Mouse (Mus musculus): ENCODE data around the gene Smarcc1. TPM values are rescaled to one million over a fixed set of nuclear protein-coding genes. Genes with fewer than 3 reads are reported as not detected.
A peak's percentile ranks its signal among the peaks of the same experiment; 100 is the strongest.
"Not testable (repeated sequence)": the region's sequence is repeated elsewhere in the genome, so short reads cannot be mapped to it uniquely, and the experiment has no call there.

Smarcc1 gene
- polyA plus RNA-seq (2012; rRNA removed), result 32.6 and 33.6 TPM in 2 replicates

- DNase-seq (ENCODE audit: extremely low spot score in 1 of 2, low spot score in 1 of 2), result peak; percentile 77 to 90
Measured at GRCm38 (mm10) chr9:110116977-110117778, at the start of gene Smarcc1. TSS of gene Smarcc1 (plus strand) at chr9:110117708.

DNA sequence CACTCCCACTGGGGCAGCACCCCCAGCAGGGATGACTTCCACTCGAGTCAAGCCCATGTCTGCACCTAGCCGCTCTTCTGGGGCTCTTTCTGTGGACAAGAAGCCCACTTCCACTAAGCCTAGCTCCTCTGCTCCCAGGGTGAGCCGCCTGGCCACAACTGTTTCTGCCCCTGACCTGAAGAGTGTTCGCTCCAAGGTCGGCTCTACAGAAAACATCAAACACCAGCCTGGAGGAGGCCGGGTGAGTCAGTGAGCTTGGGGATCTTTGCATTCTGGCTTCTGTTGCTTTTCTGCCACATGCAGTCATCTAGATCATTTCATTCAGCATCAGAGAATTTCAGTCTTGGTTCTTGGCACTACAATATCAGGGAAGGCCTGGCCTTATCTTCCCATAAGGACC, 48.8 kb upstream of the Smarcc1 start:
- DNase-seq (ENCODE audit: extremely low spot score in 1 of 2, low spot score in 1 of 2), result no peak

DNA sequence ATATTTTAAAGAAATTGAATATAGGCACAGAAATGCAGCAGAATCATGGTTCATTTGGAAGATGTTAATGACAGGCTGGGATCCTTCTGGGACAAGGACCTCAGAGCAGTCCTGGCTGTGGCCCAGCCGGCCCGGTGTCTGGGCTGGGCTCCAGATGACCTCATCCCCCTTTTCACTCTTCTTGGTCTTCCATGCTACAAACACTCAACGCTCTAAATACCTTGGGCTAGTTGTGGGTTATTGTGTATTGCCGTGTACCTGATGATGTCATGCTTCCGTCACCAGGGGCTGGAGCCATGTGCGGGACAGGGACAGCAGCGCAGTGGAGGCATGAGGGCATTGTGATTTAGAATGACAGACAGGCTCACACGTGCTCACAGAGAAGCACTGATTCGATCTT, 47.1 kb upstream of the Smarcc1 start:
- peak in 1 of 2 experiments; percentile 14 for DNase-seq (ENCODE audit: extremely low spot score in 1 of 2, low spot score in 1 of 2)

DNA sequence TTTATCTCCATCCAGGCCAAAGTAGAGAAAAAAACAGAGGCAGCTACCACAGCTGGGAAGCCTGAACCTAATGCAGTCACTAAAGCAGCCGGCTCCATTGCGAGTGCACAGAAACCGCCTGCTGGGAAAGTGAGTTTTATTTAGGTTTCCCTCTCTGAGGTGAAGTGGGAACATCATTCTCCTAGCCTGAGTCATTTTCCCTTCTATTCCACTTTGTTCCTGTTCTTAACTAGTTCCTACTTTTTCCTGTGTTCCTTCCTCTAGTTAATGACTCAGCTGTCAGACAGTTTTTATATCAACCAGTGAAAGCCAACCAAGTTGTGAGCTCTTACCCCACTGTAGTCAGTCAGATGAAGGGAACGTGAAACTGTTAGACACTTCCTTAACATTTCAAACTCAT, 46.5 kb upstream of the Smarcc1 start:
- no peak for DNase-seq (ENCODE audit: extremely low spot score in 1 of 2, low spot score in 1 of 2)

- DNase-seq (ENCODE audit: extremely low spot score in 1 of 2, low spot score in 1 of 2), result peak; percentile 67 to 93
Measured at GRCm38 (mm10) chr9:110071843-110072242, 45.7 kb upstream of the Smarcc1 start.

- DNase-seq (ENCODE audit: extremely low spot score in 1 of 2, low spot score in 1 of 2), result not testable (repeated sequence)
Measured at GRCm38 (mm10) chr9:110076468-110076867, 41.0 kb upstream of the Smarcc1 start.

- peak in 1 of 2 experiments; percentile 37 for DNase-seq (ENCODE audit: extremely low spot score in 1 of 2, low spot score in 1 of 2)
Measured at GRCm38 (mm10) chr9:110081066-110081465, 36.4 kb upstream of the Smarcc1 start.

GRCm38 (mm10) chr9:110084201-110084964, 33.1 kb upstream of the Smarcc1 start:
- DNase-seq (ENCODE audit: extremely low spot score in 1 of 2, low spot score in 1 of 2), result peak in 1 of 2 experiments; percentile 38

- DNase-seq (ENCODE audit: extremely low spot score in 1 of 2, low spot score in 1 of 2), result no peak
Measured at GRCm38 (mm10) chr9:110085693-110086092, 31.8 kb upstream of the Smarcc1 start.

DNA sequence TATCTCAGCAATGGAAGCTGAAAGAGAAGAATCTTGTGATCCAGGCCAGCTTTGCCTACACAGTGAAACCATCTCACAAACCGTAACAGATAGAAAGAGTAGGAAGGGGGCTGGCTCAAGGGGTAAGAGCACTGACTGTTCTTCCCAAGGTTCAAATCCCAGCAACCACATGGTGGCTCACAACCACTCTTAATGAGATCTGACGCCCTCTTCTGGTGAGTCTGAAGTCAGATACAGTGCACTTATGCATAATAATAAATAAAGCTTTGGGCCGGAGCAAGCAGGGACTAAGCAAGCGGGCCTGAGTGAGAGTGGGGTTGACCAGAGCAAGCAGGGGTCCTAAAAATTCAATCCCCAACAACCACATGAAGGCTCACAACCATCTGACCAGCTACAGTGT, 24.2 kb upstream of the Smarcc1 start:
- no peak for DNase-seq (ENCODE audit: extremely low spot score in 1 of 2, low spot score in 1 of 2)

GRCm38 (mm10) chr9:110094761-110095160, 22.7 kb upstream of the Smarcc1 start:
- no peak for DNase-seq (ENCODE audit: extremely low spot score in 1 of 2, low spot score in 1 of 2)

DNA sequence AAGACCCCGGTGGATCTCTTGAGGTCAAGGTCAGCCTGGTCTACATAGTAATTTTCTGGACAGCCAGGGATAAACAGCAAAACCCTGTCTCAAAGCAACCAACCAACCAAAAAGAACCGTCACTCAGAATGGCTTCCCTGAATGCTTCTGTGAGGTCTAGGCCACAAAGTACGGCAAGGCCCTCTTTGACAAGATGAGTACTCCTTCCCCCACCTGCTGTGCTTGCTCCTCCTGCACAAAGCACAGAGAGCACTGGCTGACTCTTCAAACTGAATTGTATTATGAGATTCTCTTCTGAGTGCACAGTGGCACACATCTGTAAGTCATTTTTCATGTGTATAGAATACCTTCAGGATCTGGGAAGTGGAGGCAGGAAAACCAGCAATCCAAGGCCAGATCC, 19.7 kb upstream of the Smarcc1 start:
- no peak for DNase-seq (ENCODE audit: extremely low spot score in 1 of 2, low spot score in 1 of 2)

DNA sequence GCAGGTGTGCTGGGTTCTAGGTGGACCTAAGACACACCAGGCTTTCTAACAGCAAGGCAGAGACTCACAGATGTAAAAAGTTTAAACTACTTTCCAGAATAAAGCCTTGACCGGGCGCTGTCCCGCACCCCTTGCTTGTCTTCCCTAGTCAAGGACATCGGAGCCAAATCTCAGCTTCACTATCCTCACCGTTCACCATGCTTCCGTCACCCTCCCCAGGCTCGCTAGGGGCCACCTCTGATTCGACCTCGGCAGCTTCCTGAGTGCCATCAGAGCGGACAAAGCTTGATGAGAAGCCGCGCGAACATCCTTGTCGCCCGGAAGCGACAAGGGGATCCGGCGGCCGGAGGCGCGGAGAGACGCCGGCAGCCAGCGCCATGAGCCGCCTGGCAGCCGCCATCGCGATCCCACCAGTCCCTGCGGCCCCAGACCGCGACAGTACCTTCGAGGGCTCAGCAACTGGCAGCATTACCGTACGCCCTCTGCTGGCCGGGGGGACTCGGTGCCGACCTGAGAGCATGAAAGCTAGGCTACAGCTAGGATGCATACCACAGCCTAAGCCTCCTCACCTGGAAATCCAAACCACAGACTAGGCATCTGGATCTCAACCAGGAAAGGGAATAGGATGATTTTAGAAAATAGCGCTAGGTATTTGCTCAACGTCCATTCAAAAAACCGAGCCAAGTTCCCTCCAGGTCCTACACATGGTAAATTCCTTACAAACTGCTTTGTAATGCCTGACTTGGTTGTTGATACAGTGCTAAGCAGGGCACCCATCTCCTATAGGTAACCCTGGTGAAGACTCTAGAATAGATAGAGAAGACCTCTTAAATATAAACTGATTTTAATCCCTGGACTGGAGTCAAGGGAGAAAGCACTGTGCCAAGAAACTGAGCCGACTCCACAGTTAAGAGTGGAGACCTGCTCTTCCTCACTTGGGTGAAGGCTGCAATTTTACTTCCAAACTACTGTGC, 16.6 kb upstream of the Smarcc1 start:
- peak; percentile 84 to 98 for DNase-seq (ENCODE audit: extremely low spot score in 1 of 2, low spot score in 1 of 2)

GRCm38 (mm10) chr9:110116353-110116976, 1.0 kb upstream of the Smarcc1 start:
- DNase-seq (ENCODE audit: extremely low spot score in 1 of 2, low spot score in 1 of 2), result no peak

DNA sequence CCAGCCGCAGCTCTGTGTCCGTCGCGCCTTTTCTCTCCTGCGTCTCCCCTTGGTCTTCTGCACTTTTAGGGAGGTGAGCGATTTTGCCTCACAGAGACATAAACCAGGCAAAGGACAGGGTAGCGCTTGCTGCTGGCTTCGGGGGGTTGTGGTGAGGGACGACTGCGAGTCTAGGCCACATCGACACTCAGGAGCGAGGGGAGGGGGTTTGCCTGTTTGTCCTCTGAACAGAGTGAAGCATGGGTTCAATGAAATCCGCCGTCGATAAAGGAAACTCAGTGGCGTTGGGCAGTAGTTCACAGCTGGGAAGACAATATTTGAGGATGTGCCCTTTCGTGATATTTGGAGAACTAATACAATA, 251 bp downstream of the Smarcc1 start, which contains the start of gene Dhx30:
Gene Dhx30, minus strand, starts transcription at position 52 of the 361 bp plus-strand sequence.
- DNase-seq (ENCODE audit: extremely low spot score in 1 of 2, low spot score in 1 of 2), result no peak

DNA sequence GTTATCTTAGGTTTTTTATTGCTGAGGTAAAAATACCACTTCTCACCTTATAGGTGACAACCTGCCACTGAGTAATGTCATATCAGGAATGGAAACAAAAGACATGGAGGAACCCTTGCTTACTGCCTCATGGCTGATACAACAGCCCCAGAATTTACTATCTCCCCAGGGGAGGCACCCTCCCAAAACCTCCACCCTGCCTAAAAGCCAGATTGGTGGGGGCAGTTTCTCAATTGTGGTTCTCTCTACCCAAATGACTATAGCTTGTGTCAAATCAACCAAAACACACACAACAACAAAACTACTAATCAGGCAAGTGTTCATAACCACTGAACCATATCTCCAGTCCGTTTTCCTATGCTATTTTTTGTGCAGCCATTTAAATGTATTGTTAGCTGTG, 741 bp downstream of the Smarcc1 start:
- DNase-seq (ENCODE audit: extremely low spot score in 1 of 2, low spot score in 1 of 2), result no peak

DNA sequence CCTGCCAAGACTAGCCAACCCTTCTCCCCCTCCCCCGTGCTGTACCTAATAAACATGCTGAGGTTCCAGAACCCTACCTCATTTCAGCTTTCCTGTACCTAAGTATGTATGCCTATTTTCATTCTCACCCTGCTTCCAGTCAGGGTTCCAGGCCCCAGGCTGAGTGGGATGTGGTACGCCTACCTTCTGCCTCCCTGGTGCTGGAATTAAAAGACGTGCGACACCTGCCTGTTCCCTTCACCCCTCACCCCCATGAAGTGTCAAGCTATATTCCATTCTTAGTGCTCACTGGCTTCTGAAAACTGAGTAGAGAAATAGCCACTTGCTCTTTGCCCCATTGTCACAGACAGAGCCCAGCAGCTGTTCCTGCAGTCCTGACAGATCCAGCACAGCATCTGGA, 3.9 kb downstream of the Smarcc1 start:
- peak in 1 of 2 experiments; percentile 43 for DNase-seq (ENCODE audit: extremely low spot score in 1 of 2, low spot score in 1 of 2)

- no peak for DNase-seq (ENCODE audit: extremely low spot score in 1 of 2, low spot score in 1 of 2)
Measured at GRCm38 (mm10) chr9:110123322-110123721, 5.8 kb downstream of the Smarcc1 start.

DNA sequence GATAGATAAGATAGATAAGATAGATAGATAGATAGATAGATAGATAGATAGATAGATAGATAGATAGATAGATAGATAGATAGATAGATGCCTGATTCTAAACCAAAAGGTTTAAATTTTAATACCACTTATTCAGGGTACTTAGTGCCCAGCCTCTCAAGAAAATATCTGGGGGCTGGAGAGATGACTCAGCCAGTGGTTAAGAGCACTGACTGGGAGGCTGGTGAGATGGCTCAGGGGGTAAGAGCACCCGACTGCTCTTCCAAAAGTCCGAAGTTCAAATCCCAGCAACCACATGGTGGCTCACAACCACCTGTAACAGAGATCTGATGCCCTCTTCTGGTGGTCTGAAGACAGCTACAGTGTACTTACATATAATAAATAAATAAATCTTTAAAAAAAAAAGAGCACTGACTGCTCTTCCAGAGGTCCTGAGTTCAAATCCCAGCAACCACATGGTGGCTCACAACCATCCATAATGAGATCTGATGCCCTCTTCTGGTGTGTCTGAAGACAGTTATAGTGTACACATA, 6.6 kb downstream of the Smarcc1 start:
- DNase-seq (ENCODE audit: extremely low spot score in 1 of 2, low spot score in 1 of 2), result not testable (repeated sequence)

Measured in frontal cortex, adult 2 months (tissue).